Mouse (Mus musculus) heart, postnatal 14 days (tissue): Measurements from ENCODE around the gene Dnajc8. TPM values are rescaled to one million over a fixed set of nuclear protein-coding genes. Genes with fewer than 3 reads are reported as not detected.

Experiments
- DNase-seq, 2 experiments: peaks; one replicate each; pipeline ENCODE4 v3.0.0; 2021 to 2022
- intact Hi-C: fragments of 180-260 bp; cut with DNase I; formaldehyde crosslinking; loops from one replicate; pipeline ENCODE4 v1.15.1; 2025
- total RNA-seq, 2 experiments: library from RNA; stranded (reverse); gene quantifications; 2 replicates each; pipeline ENCODE4 v1.2.3; 2021

Dnajc8 gene
- total RNA-seq, 2 experiments from 2014 or later: 50.2 to 51.7 TPM

- DNase-seq: no peak
- intact Hi-C loops: loop anchor here (1.0 to 10.0 kb wide), 5 partner anchors 49 to 299 kb away; partner anchors contain the start of genes Phactr4 and Ythdf2
Observed at GRCm38 (mm10) chr4:132513395-132514273, 21.7 kb upstream of the Dnajc8 start.

- peak; percentile 88 to 90 for DNase-seq
Observed at GRCm38 (mm10) chr4:132514555-132515135, 20.7 kb upstream of the Dnajc8 start.

DNA sequence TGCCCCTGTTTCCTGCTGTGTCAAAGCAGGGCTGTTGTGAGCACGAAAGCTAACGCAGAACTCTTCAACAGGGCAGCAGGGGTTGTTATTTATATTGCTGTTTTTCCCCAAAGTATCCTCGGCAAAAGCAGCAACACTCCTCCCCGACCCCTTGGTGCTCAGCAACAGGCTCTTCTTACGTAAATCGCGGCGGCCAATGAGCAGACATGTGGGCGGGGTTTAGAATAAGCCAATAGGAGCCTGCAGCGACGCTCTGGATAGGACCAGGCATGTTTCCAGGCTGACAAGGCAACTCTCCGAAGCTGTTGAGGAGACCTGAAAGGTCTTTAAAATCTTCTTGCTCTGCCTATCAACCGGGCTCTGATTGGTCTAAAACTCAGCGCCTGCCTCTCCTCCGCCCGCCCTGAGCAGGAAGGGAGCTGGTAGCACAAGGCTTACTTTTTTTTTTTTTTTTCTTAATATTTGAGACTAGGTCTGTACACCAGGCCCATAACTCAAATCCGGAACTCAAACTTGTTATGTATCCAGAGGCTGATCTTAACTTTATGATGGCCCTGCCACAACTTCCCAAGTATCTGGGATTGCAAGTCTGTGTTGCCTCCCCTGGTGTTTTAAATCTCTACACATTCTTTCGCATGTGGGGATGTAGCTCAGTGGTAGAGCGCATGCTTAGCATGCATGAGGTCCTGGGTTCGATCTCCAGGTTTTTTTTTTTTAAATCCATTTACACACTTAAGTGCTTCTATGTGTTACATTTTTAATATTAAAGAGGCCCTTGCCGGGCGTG, 19.8 kb upstream of the Dnajc8 start:
- peak; percentile 89 to 92 for DNase-seq
- intact Hi-C loops: loop anchor here (10.0 kb wide), 1 partner anchor 301 kb away; the partner anchor contains the start of gene Ythdf2

More at GRCm38 (mm10) chr4:132514555-132515135, 20.7 kb upstream of the Dnajc8 start:
- intact Hi-C loops: loop anchor here (1.0 to 10.0 kb wide), 5 partner anchors 50 to 300 kb away; partner anchors contain the start of genes Phactr4 and Ythdf2

DNA sequence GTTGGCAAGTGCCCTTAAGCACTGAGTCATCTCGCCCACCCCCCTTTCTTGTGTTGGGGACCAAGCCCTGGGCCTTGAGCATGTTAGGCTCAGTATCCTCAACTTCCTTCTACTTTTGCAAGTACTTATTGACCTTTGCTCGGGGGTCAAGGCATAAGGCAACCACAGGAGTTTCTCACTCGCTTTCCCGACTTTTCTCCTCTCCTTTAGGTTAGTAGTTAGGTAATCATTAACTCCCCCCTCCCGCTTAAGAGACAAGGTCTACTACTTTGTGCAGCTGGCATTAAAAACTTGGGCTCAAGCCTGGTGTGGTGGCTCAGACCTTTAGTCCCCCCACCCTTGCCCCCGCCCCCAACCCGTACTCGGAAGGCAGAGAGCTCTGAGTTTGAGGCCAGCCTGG, 17.3 kb upstream of the Dnajc8 start:
- intact Hi-C loops: loop anchor here (10.0 kb wide), 1 partner anchor 303 kb away; the partner anchor contains the start of gene Ythdf2
- no peak for DNase-seq

DNA sequence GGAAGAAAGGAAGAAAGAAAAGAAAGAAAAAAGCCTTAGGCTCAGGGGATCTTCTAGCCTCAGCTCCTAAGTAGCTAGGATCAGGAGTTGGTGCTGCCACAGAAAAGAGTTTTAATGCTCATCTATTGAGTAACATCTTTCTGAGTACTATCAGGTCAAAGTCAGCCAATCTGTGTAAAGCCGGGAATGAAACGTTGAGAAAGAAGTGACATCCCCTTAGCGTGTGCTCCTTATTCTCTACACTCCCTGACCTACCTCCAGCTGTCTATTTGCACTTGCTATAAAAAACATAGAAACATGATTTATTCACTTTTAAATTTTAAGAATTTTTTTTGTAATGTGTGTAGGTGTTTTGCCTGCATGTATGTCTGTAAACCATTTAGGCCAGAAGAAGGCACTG, 16.2 kb upstream of the Dnajc8 start:
- intact Hi-C loops: loop anchor here (10.0 kb wide), 1 partner anchor 304 kb away; the partner anchor contains the start of gene Ythdf2
- DNase-seq: no peak

- no peak for DNase-seq
- intact Hi-C loops: no loop called here
Observed at GRCm38 (mm10) chr4:132524321-132524741, 11.0 kb upstream of the Dnajc8 start.

GRCm38 (mm10) chr4:132524808-132525207, 10.5 kb upstream of the Dnajc8 start:
- intact Hi-C loops: no loop called here
- DNase-seq: peak in 1 of 2 experiments; percentile 22

GRCm38 (mm10) chr4:132526678-132527077, 8.7 kb upstream of the Dnajc8 start:
- intact Hi-C loops: no loop called here
- no peak for DNase-seq

- no peak for DNase-seq
- intact Hi-C loops: no loop called here
Observed at GRCm38 (mm10) chr4:132527917-132528522, 7.3 kb upstream of the Dnajc8 start.

DNA sequence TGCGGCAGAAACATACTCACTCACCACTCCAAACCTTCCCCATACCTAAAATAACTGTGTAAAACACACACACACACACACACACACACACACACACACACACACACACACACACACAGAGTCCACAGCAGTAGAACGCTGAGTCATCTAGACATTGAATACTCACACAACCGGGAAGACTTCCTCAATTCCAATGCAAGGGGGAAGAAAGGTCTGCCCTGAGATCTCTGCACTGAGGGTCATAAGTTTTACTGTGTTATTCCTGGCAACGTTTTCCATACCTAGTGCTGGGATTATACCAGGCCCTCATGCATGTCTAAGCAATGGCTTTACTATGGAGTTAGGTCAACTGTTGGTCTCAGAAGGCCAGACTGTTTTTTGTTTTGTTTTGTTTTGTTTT, 6.0 kb upstream of the Dnajc8 start:
- intact Hi-C loops: no loop called here
- DNase-seq: no peak

DNA sequence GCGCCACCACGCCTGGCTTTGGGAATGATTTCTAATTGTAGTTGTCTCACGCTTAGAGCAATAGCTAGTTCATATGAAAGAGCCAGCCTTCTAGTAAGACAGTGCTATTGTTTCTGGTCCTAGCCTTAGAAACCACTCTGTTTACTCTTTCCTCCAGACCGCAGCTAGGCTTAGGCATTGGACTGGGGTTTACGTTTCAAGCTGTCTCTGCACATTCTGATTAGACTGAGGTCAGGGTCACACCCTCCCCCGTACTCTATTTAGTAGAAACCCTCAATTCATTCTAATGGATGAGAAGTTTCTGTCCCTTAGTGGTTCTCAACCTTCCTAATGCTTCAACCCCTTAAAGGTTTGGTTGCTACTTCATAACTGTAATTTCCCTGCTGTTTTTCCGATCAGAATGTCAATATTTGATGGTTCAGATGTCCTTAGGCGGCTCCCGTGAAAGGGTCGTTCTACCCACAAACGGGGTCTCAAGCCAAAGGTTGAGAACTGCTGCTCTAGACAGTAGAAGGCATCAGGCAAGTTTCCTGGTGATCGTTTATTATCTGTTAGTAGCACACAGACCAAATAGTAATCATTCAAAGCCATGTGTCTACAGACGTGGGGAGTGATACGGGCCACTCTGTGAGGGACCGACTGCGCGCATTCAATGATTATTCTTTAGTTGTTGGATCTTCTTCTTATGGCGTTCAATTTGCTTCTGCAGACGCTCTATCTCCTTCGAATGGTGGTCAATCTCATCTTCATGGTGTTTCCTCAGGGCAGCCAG, 5.1 kb upstream of the Dnajc8 start:
- intact Hi-C loops: no loop called here

GRCm38 (mm10) chr4:132532496-132532895, 2.9 kb upstream of the Dnajc8 start:
- intact Hi-C loops: no loop called here
- DNase-seq: peak in 1 of 2 experiments; percentile 22

More for the DNA sequence above, 5.1 kb upstream of the Dnajc8 start:
- DNase-seq: no peak

DNA sequence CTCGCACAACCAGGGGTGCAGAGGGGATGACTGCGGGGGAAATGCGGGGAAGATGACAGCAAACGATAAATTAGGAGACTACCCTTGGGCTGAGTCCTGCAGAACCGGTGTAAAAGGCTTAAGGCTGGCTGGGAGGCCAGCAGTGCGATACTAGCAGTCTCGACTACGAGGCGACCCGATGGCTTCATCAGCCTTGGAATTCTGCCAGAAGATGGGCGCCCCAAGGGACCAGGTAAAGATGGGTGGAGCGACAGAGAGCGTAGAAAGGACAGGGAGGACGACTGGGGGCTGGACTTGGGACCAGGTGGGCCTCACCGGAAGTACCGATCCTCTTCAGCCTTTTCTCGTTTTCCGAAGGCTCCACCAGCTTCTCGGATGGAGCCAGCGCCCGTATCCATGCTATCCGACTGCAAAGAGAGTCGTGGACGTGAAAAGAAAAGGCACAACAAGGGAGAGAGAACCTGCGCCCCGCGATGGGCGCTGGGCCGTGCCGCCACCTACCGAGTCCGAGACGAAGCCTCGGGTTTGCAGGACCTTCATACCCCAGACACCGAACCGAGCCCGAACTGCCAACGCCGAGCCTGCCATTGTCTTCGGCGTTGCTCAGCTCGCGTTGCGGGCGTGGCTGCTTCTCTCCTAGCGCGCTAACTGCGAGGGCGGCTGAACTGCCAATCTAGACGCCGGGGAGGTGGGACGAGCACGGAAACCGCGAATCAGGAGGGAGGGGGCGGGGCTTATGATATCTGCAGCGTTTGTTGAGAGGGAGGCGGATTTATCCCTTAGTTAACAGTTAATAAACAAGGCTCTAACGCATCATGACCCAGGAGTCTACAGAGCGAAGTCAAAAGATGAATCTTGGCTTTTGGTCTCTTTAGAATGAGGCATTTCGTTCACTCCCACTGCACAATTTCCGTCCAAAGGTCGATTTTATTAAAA, 2.1 kb upstream of the Dnajc8 start, which contains the start of gene Atpif1:
Atpif1 (minus strand) TSS at position 679 of the 936 bp plus-strand sequence.
- intact Hi-C loops: no loop called here
- DNase-seq: peak; percentile 90 to 91

GRCm38 (mm10) chr4:132539481-132539880, 4.1 kb downstream of the Dnajc8 start:
- DNase-seq: no peak
- intact Hi-C loops: no loop called here

- intact Hi-C loops: no loop called here
- no peak for DNase-seq
Observed at GRCm38 (mm10) chr4:132541413-132541812, 6.1 kb downstream of the Dnajc8 start.

GRCm38 (mm10) chr4:132542724-132543123, 7.4 kb downstream of the Dnajc8 start:
- intact Hi-C loops: no loop called here

GRCm38 (mm10) chr4:132545851-132546250, 10.5 kb downstream of the Dnajc8 start:
- intact Hi-C loops: loop anchor here (1.0 kb wide), 2 partner anchors 90 to 130 kb away; no protein-coding TSS in a partner anchor
- peak; percentile 74 to 83 for DNase-seq

More at GRCm38 (mm10) chr4:132542724-132543123, 7.4 kb downstream of the Dnajc8 start:
- DNase-seq: no peak

DNA sequence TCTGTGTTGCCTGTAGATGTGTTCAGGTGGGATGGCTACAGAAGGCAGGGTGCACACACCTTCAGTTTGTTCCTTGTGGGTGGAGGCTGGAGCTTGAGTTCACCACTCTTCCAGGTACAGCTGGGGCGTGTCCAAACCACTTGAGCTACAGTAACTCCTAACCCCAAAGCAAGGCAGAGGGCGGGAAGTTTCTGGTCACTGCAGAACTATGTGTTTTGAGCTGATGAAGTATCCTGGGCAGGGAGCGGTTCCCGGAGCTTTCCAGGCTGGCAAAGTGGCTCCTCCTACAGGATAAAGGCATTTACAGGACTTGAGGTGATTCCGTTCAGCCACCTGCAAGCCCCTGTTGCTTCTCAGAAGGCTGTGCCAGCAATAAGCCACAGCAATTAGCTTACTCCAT, 18.9 kb downstream of the Dnajc8 start:
- intact Hi-C loops: no loop called here
- no peak for DNase-seq
